Mouse (Mus musculus) adrenal gland, postnatal 36 days (tissue): Measurements from ENCODE around the gene Tas2r134. TPM values are rescaled to one million over a fixed set of nuclear protein-coding genes. Genes with fewer than 3 reads are reported as not detected.

Experiments used
- DNase-seq, 2 experiments: peaks; one replicate each; pipeline ENCODE4 v3.0.0; 2021; ENCODE audit warnings: mixed read lengths in 1 of 2
- total RNA-seq, 2 experiments: library from RNA; stranded (reverse); gene quantifications; 2 replicates each; pipeline ENCODE4 v1.2.3; 2021

Gene Tas2r134
- total RNA-seq, 2 experiments from 2014 or later: not detected

- DNase-seq: no peak
These were observed 24.8 kb downstream of the Tas2r134 start for GRCm38 (mm10) chr2:51652086-51652485.

GRCm38 (mm10) chr2:51657684-51658083 lies 30.4 kb downstream of the Tas2r134 start:
- DNase-seq: no peak

- DNase-seq: no peak
These were observed 31.0 kb downstream of the Tas2r134 start for GRCm38 (mm10) chr2:51658288-51658687.

- peak; percentile 61 to 75 for DNase-seq
These were observed 47.0 kb downstream of the Tas2r134 start for GRCm38 (mm10) chr2:51674321-51674720.
